Mouse (Mus musculus): ENCODE measurements around the gene Lrrc15. TPM values are rescaled to one million over a fixed set of nuclear protein-coding genes. Genes with fewer than 3 reads are reported as not detected.
A peak's percentile ranks its signal among the peaks of the same experiment; 100 is the strongest.

The Lrrc15 gene
- polyA plus RNA-seq, 1 experiment from 2014 or later = 0.13 TPM

GRCm38 (mm10) chr16:30306102-30306501, 23.0 kb upstream of the Lrrc15 start:
- no peak for ATAC-seq (ENCODE audit: low read depth)
- no peak overlapping the region for H3K4me3 ChIP-seq (ENCODE audit: low read length)
- H3K9me3 ChIP-seq (ENCODE audit: control insufficient read depth, low read length) = no peaks in the 10 kb centered on the region
- H3K27me3 ChIP-seq (ENCODE audit: control insufficient read depth, insufficient read depth, low read depth, low read length) = peaks cover 46% of the 10 kb centered on the region
- H3K4me1 ChIP-seq (replicated peaks; ENCODE audit: control insufficient read depth, insufficient read depth, low read length) = peaks cover 22% of the 10 kb centered on the region
- H3K4me2 ChIP-seq (ENCODE audit: low read depth, low read length) = no peak overlapping the region
- no peak overlapping the region for H3K9ac ChIP-seq (ENCODE audit: low read length)
- no peaks in the 10 kb centered on the region for H3K36me3 ChIP-seq (ENCODE audit: control insufficient read depth, insufficient read depth, low read length)
- H3K27ac ChIP-seq (ENCODE audit: low read length) = no peak overlapping the region
- 77% methylated on average over 4 of the region's 4 CpGs for WGBS

- 36% methylated on average over 5 of the region's 5 CpGs for WGBS
- Histone ChIP-seq H3K4me1 (replicated peaks; ENCODE audit: control insufficient read depth, insufficient read depth, low read length) (peaks cover 15% of the 10 kb centered on the region), H3K36me3 (ENCODE audit: control insufficient read depth, insufficient read depth, low read length) (no peaks in the 10 kb centered on the region), H3K9me3 (ENCODE audit: control insufficient read depth, low read length) (no peaks in the 10 kb centered on the region), H3K27me3 (ENCODE audit: control insufficient read depth, insufficient read depth, low read depth, low read length) (peaks cover 29% of the 10 kb centered on the region), H3K27ac (ENCODE audit: low read length) (no peak overlapping the region), H3K4me2 (ENCODE audit: low read depth, low read length) (no peak overlapping the region), H3K9ac (ENCODE audit: low read length) (no peak overlapping the region), H3K4me3 (ENCODE audit: low read length) (no peak overlapping the region)
- peak; percentile 56 for ATAC-seq (ENCODE audit: low read depth)
Measured at GRCm38 (mm10) chr16:30304236-30304635, 21.2 kb upstream of the Lrrc15 start.

- WGBS = 83% methylated on average over 2 of the region's 2 CpGs
- Histone ChIP-seq H3K9ac (ENCODE audit: low read length) (no peak overlapping the region), H3K4me2 (ENCODE audit: low read depth, low read length) (no peak overlapping the region), H3K4me3 (ENCODE audit: low read length) (no peak overlapping the region), H3K36me3 (ENCODE audit: control insufficient read depth, insufficient read depth, low read length) (no peaks in the 10 kb centered on the region), H3K4me1 (replicated peaks; ENCODE audit: control insufficient read depth, insufficient read depth, low read length) (peaks cover 7% of the 10 kb centered on the region), H3K27ac (ENCODE audit: low read length) (no peak overlapping the region), H3K27me3 (ENCODE audit: control insufficient read depth, insufficient read depth, low read depth, low read length) (peaks cover 21% of the 10 kb centered on the region), H3K9me3 (ENCODE audit: control insufficient read depth, low read length) (no peaks in the 10 kb centered on the region)
- ATAC-seq (ENCODE audit: low read depth) = no peak
Measured at GRCm38 (mm10) chr16:30303411-30303810, 20.4 kb upstream of the Lrrc15 start.

GRCm38 (mm10) chr16:30302686-30303085, 19.6 kb upstream of the Lrrc15 start:
- WGBS = 79% methylated on average over 6 of the region's 6 CpGs

GRCm38 (mm10) chr16:30299711-30300277, 16.7 kb upstream of the Lrrc15 start:
- H3K36me3 ChIP-seq (ENCODE audit: control insufficient read depth, insufficient read depth, low read length) = no peaks in the 10 kb centered on the region
- no peak for ATAC-seq (ENCODE audit: low read depth)
- peaks cover 3% of the 10 kb centered on the region; the same call in 1 of the 2 replicates for H3K27me3 ChIP-seq (ENCODE audit: control insufficient read depth, insufficient read depth, low read depth, low read length)
- no peak overlapping the region for H3K9ac ChIP-seq (ENCODE audit: low read length)
- H3K27ac ChIP-seq (ENCODE audit: low read length) = no peak overlapping the region
- H3K4me3 ChIP-seq (ENCODE audit: low read length) = no peak overlapping the region
- 52% methylated on average over 10 of the region's 10 CpGs for WGBS
- no peaks in the 10 kb centered on the region for H3K4me1 ChIP-seq (replicated peaks; ENCODE audit: control insufficient read depth, insufficient read depth, low read length)
- no peaks in the 10 kb centered on the region for H3K9me3 ChIP-seq (ENCODE audit: control insufficient read depth, low read length)
- no peak overlapping the region for H3K4me2 ChIP-seq (ENCODE audit: low read depth, low read length)

More at GRCm38 (mm10) chr16:30302686-30303085, 19.6 kb upstream of the Lrrc15 start:
- Histone ChIP-seq H3K4me3 (ENCODE audit: low read length) (no peak overlapping the region), H3K27ac (ENCODE audit: low read length) (no peak overlapping the region), H3K4me1 (replicated peaks; ENCODE audit: control insufficient read depth, insufficient read depth, low read length) (no peaks in the 10 kb centered on the region; the same call in 1 of the 2 replicates), H3K4me2 (ENCODE audit: low read depth, low read length) (no peak overlapping the region), H3K27me3 (ENCODE audit: control insufficient read depth, insufficient read depth, low read depth, low read length) (peaks cover 15% of the 10 kb centered on the region), H3K36me3 (ENCODE audit: control insufficient read depth, insufficient read depth, low read length) (no peaks in the 10 kb centered on the region), H3K9me3 (ENCODE audit: control insufficient read depth, low read length) (no peaks in the 10 kb centered on the region), H3K9ac (ENCODE audit: low read length) (no peak overlapping the region)
- no peak for ATAC-seq (ENCODE audit: low read depth)

GRCm38 (mm10) chr16:30297450-30297849, 14.4 kb upstream of the Lrrc15 start:
- Histone ChIP-seq H3K9ac (ENCODE audit: low read length) (no peak overlapping the region), H3K4me3 (ENCODE audit: low read length) (no peak overlapping the region), H3K9me3 (ENCODE audit: control insufficient read depth, low read length) (no peaks in the 10 kb centered on the region), H3K27me3 (ENCODE audit: control insufficient read depth, insufficient read depth, low read depth, low read length) (no peaks in the 10 kb centered on the region; the same call in 1 of the 2 replicates), H3K4me1 (replicated peaks; ENCODE audit: control insufficient read depth, insufficient read depth, low read length) (no peaks in the 10 kb centered on the region), H3K36me3 (ENCODE audit: control insufficient read depth, insufficient read depth, low read length) (no peaks in the 10 kb centered on the region), H3K4me2 (ENCODE audit: low read depth, low read length) (no peak overlapping the region), H3K27ac (ENCODE audit: low read length) (no peak overlapping the region)
- 71% methylated on average over 7 of the region's 7 CpGs for WGBS
- no peak for ATAC-seq (ENCODE audit: low read depth)

GRCm38 (mm10) chr16:30296601-30297275, 13.7 kb upstream of the Lrrc15 start:
- no peak for ATAC-seq (ENCODE audit: low read depth)
- Histone ChIP-seq H3K36me3 (ENCODE audit: control insufficient read depth, insufficient read depth, low read length) (no peaks in the 10 kb centered on the region), H3K27ac (ENCODE audit: low read length) (no peak overlapping the region), H3K9me3 (ENCODE audit: control insufficient read depth, low read length) (no peaks in the 10 kb centered on the region), H3K9ac (ENCODE audit: low read length) (no peak overlapping the region), H3K27me3 (ENCODE audit: control insufficient read depth, insufficient read depth, low read depth, low read length) (no peaks in the 10 kb centered on the region; the same call in 1 of the 2 replicates), H3K4me3 (ENCODE audit: low read length) (no peak overlapping the region), H3K4me2 (ENCODE audit: low read depth, low read length) (no peak overlapping the region), H3K4me1 (replicated peaks; ENCODE audit: control insufficient read depth, insufficient read depth, low read length) (no peaks in the 10 kb centered on the region)
- 83% methylated on average over 11 of the region's 11 CpGs for WGBS

- Histone ChIP-seq H3K9ac (ENCODE audit: low read length) (no peak overlapping the region), H3K4me2 (ENCODE audit: low read depth, low read length) (no peak overlapping the region), H3K27ac (ENCODE audit: low read length) (no peak overlapping the region), H3K36me3 (ENCODE audit: control insufficient read depth, insufficient read depth, low read length) (no peaks in the 10 kb centered on the region), H3K27me3 (ENCODE audit: control insufficient read depth, insufficient read depth, low read depth, low read length) (no peaks in the 10 kb centered on the region), H3K9me3 (ENCODE audit: control insufficient read depth, low read length) (no peaks in the 10 kb centered on the region), H3K4me3 (ENCODE audit: low read length) (no peak overlapping the region), H3K4me1 (replicated peaks; ENCODE audit: control insufficient read depth, insufficient read depth, low read length) (no peaks in the 10 kb centered on the region)
- ATAC-seq (ENCODE audit: low read depth) = no peak
- 85% methylated on average over 7 of the region's 7 CpGs for WGBS
Measured at GRCm38 (mm10) chr16:30295106-30295505, 12.1 kb upstream of the Lrrc15 start.

GRCm38 (mm10) chr16:30290436-30290835, 7.4 kb upstream of the Lrrc15 start:
- no peaks in the 10 kb centered on the region for H3K27me3 ChIP-seq (ENCODE audit: control insufficient read depth, insufficient read depth, low read depth, low read length)
- no peak overlapping the region for H3K9ac ChIP-seq (ENCODE audit: low read length)
- H3K27ac ChIP-seq (ENCODE audit: low read length) = no peak overlapping the region
- no peak overlapping the region for H3K4me3 ChIP-seq (ENCODE audit: low read length)
- no peak overlapping the region for H3K4me2 ChIP-seq (ENCODE audit: low read depth, low read length)
- H3K9me3 ChIP-seq (ENCODE audit: control insufficient read depth, low read length) = no peaks in the 10 kb centered on the region
- ATAC-seq (ENCODE audit: low read depth) = no peak
- H3K4me1 ChIP-seq (replicated peaks; ENCODE audit: control insufficient read depth, insufficient read depth, low read length) = no peaks in the 10 kb centered on the region
- H3K36me3 ChIP-seq (ENCODE audit: control insufficient read depth, insufficient read depth, low read length) = no peaks in the 10 kb centered on the region
- 43% methylated on average over 6 of the region's 6 CpGs for WGBS

Measured in lung, embryonic 16.5 days (tissue).